Comparison of ENCODE assay signal across 8 mouse cellular contexts in the genomic region with DNA sequence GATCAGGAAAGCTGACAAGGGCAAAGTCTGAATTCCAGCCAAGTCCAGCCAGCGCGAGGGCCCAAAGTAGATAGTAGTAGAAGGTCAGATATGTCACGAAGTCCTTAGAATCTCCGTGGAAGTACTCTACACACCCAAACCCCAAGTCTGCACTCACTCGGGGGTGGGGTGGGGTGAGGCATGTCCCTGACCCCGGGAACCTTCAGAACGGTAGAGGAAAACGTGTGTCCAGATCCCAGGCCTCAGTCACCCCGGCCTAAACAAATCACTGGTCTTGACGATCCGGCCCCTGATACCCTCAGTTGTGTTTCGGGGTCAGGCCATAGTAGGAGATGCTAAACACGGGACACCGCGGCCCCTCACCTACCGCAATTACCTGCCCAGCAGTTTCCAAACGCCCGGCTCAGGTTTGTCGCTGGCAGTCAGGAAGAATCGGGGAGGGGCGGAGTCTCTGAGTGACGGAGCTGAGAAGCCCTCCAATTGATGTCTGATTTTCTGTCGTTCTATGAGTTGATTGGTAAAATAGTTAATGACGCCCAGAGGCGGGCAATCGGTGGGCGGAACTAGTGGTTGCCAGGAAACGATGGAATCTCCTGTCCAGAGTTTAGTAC. TPM values are rescaled to one million over a fixed set of nuclear protein-coding genes. Genes with fewer than 3 reads are reported as not detected.
DNase-seq lines count a peak whose midpoint lies in the region; ATAC-seq lines count a peak whose summit lies in the region.

Gene Ccdc32, minus strand, starts transcription at position 453 of the 611 bp plus-strand sequence.

- peaks cover 8% of the 10 kb centered on the region for H3K4me1 ChIP-seq in intestine, embryonic 14.5 days (replicated peaks; ENCODE audit: control insufficient read depth, insufficient read depth, low read length)

- peak within 1 kb of the TSS; percentile 75 for H3K9ac ChIP-seq in intestine, embryonic 14.5 days (ENCODE audit: low read length)

- H3K4me2 ChIP-seq in intestine, embryonic 14.5 days (ENCODE audit: low read length): peak within 1 kb of the TSS; percentile 89

- no peak within 1 kb of the TSS; the same call in 1 of the 2 replicates for H3K27ac ChIP-seq in intestine, embryonic 14.5 days (ENCODE audit: low read depth)

- H3K4me3 ChIP-seq in intestine, embryonic 14.5 days (ENCODE audit: low read depth, low read length): peak within 1 kb of the TSS; percentile 72

- WGBS in intestine, embryonic 14.5 days: under 1% methylated on average over 28 of the region's 28 CpGs

- no peaks in the 10 kb centered on the region for H3K9me3 ChIP-seq in intestine, embryonic 14.5 days (ENCODE audit: control insufficient read depth, low read length)

- ATAC-seq in intestine, embryonic 14.5 days (replicated peaks; ENCODE audit: low FRiP score, low TSS enrichment, low read depth): peak; percentile 91

- no peaks in the 10 kb centered on the region for H3K27me3 ChIP-seq in intestine, embryonic 14.5 days (replicated peaks; ENCODE audit: control insufficient read depth, insufficient read depth, low read length)

- DNase-seq in adrenal gland, adult 18-20 months (ENCODE audit: low spot score in 2 of 2): peak; percentile 84
- DNase-seq in embryo, embryonic 11 days: peak; percentile 94
- DNase-seq in gastrocnemius, postnatal 25 days: peak; percentile 89
- DNase-seq in intestine, embryonic 14.5 days (ENCODE audit: low spot score): peak; percentile 96
- DNase-seq in left cerebral cortex, postnatal 14 days (ENCODE audit: low spot score in 2 of 2): peak; percentile 95 to 97
- DNase-seq in mesoderm, embryonic 11.5 days (ENCODE audit: low read depth, low spot score): peak; percentile 90
- DNase-seq in right cerebral cortex, postnatal 36 days (ENCODE audit: low spot score in 2 of 2): peak; percentile 96 to 98
- DNase-seq in yolk sac, embryonic 10.5 days (ENCODE audit: low spot score): peak; percentile 94

- intact Hi-C loops in left cerebral cortex, postnatal 14 days (cut with DNase I): no loop called here

- peaks cover 17% of the 10 kb centered on the region for H3K36me3 ChIP-seq in intestine, embryonic 14.5 days (ENCODE audit: control insufficient read depth, insufficient read depth, low read length)

RNA-seq across cellular contexts. Expression of gene Ccdc32, which starts in this region (rescaled TPM):
- 10 to 100 TPM; 16.5 TPM for total RNA-seq in adrenal gland, adult 18-20 months (2021)
- total RNA-seq in gastrocnemius, postnatal 25 days (2021): 1 to 10 TPM; 3.7 to 4.8 TPM
- polyA plus RNA-seq in intestine, embryonic 14.5 days (2014; fragmentation: Nextera tagmentation; extraction: Ambion mirVana): 20.9 and 21.0 TPM in 2 replicates
- total RNA-seq in left cerebral cortex, postnatal 14 days (2021): 10 to 100 TPM; 60.2 TPM
